Mouse (Mus musculus) erythroid progenitor cell, adult 5-6 weeks (primary cell): ENCODE results near the gene Zup1. TPM values are rescaled to one million over a fixed set of nuclear protein-coding genes. Genes with fewer than 3 reads are reported as not detected.
"Not testable (repeated sequence)": the region's sequence is repeated elsewhere in the genome, so short reads cannot be mapped to it uniquely, and the experiment has no call there.

Experiments used
- ATAC-seq: replicated peaks from 2 replicates; pipeline ENCODE4 v1.8.0; 2016; ENCODE audit warnings: moderate number of reproducible peaks, mild to moderate bottlenecking, moderate TSS enrichment, inconsistent platforms; ENCODE audit not compliant: poor library complexity, low FRiP score, severe bottlenecking
- total RNA-seq, 2 experiments: library from RNA; stranded (forward) in 1 of 2; stranded (reverse) in 1 of 2; fragments of 150-400 nt in 1 of 2; fragments of 186-747, 209-891 nt in 1 of 2; gene quantifications; 2 replicates each; pipeline versions ENCODE4 v1.2.3 to v1.2.4; 2015 to 2017; ENCODE audit warnings: low replicate concordance in 2 of 2

Zup1 gene
- 28.9 and 32.4 TPM in 2 replicates for total RNA-seq (2015; ENCODE audit: low replicate concordance)
- 27.2 and 32.9 TPM in 2 replicates for total RNA-seq (2017; ENCODE audit: low replicate concordance)

DNA sequence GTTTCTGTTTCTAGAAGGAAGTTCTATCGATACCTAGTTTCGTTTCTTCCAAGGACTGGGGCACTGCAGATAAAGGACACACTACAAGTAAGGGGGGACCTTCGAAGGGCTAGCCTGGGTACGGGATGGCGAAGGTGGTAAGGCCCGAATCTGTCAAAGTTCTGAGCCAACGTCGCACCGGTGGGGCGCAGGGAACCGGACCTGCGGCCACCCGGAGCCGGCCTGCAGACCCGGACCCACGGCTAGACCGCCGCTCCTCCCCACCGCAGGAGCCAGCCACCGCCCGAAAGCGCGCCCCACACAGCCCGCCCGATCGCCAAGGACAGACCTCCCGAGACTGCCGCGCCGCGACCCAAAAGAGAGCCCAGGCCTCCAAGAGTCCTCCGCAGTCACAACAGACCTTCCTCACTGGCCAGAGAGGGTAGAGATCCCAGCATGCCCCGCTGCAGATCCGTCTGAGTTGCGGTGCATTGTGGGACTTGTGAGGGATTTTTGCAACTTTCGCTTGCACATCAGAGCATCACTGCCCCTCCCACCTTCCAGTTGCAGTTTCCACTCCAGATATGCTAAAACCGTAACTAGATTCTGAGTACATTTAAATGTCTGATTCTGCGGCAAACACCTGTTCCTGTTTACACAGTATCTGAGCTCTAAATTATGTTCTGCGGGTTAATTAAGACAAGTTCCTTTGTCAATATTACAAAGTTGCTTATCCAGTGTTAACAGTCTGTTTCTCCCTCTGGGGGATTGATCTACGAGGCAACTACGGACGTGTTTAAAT lies at the start of gene Zup1:
Zup1 (minus strand) TSS at position 467 of the 781 bp plus-strand sequence.
- ATAC-seq: peak; percentile 96

DNA sequence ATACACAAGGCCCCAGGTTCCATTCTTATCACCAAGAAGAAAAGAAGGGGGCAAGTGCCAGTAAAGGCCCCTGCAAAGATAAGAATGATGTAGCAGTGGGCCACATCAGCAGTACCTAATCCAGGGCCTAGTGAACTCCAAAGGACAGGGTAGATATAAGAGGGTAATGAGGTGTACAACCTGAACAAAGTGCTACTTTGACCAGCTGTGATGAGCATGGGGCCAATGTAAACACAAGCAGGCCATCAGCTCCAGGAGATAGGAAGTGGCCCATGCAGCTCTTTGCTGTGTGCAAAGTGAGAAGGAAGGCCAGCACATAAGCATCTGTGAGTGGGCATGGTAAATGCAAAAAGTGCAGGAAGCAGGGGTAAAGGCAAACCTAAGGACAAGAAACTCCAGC lies 47.3 kb upstream of the Zup1 start:
- ATAC-seq: no peak

DNA sequence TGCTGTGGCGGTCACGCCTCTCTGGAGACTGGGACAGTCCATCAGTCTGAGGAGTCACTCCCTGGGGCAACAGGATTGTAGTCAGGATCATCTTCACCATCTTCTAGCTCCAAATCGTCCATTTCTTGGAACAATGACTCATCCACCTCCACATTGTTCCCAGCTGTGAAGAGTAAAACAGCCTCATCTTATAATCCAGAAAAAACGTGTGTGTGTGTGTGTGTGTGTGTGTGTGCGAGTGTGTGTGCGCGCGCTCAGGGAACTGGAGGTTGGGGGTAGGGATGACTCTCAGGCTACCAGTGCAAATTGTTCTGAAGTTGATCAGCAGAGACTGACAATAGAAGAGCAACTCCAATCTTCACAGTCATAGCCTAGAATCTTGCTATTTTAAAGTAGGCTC lies 45.6 kb upstream of the Zup1 start:
- ATAC-seq: not testable (repeated sequence)

DNA sequence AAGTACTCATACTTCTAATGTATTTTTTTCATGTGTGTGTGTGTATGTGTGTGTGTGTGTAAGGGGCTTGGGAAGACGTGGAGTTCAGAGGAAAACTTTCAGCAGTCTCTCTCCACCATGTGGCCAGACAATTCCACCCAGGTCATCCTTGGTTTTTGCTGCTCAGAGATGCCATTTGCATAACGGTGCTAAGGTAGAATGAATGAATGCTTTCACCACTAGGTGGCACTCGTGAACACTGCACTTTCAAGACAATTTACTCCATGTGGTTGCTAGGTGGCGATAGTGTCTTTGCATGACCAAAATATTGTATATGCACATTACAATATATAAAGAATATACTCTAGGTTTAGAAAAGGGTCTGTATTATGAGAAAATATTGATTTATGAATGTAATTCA lies 35.7 kb upstream of the Zup1 start:
- ATAC-seq: peak; percentile 83

DNA sequence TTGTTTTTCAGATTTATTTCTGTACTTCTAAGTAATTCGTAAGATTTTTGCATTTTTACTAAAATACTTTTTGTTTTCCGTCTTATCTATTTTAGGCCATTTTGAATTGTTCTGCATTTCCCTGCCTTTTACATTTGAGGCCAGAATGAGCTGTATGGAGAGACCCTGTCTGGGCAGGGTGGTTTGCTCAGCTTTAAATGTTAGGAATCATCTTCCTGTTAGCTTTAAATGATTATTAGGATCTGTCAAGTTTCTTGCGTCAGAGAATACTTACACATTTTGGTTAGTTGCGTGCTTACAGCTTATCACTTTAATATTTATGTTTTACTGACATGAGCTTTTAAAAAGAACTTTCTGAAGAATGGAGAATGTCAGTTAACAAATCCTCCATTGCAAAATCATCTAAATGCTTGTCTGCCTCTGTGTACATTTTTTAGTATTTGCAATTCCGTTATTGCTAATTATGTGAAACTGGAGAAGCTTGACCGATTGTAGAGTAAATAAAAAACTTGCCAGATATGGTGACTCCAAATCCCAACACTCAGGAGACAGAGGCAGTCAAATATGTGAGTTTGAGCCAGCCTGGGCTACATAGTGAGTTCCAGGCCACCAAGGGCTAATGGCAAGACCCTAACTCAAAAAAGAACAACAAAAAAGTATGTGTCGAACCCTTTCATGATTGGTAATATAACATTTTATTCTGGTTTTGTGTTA lies 23.9 kb upstream of the Zup1 start:
- no peak for ATAC-seq

DNA sequence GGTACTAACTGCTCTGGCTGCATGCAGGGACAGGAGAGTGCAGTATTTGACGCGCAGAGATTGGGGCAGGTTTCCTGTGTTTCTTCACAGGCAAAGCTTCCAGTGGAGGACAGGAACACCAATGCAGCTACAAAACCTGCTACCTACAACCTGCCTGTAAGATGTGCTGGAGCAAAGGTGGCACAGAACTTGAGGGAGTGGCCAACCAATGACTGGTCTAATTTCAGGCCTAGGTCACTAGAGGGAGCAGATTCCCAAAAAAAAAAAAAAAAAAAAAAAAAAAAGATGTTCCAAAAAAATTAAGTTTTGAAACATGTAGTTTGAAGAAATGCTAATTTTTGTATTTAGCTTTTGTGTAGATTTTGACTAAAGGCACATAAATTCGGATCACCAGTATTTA lies 1.4 kb upstream of the Zup1 start:
- no peak for ATAC-seq

DNA sequence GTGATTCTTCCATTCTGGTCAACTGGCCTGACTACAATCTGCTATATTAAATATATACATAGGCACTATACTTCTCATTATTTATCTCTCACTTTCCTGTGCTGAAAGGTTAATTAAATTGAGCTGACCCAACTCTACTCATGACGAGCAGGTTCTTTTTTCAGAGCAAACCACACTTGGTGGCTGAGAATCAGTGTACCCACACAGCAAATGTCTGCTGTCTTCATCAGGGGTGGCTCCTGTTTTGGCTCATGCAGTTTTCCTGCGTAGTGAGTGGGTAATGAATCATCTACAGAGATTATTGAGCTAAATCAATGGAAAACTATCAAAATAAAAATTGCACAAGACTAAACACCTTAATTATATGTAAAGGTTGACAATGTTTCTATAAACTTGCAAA lies 4.7 kb downstream of the Zup1 start:
- no peak for ATAC-seq

DNA sequence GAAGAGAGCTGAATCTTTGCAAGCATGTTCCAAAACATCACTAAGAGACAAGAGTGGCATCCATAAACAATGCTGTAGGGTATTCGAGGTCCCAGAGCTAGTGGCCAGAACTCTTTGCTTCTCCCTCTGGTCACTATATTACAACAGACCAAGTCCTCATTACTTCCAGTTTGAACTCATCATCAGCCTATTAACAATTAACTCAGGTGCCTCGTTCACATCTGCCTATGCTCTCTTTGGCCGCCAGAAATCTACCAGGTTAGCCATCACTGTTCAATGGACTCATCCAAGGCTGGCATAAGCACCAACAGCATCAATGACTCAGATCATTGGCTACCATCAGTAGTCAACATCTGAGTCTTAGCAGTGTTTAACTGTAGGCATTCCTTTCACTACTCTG lies 5.7 kb downstream of the Zup1 start:
- no peak for ATAC-seq

DNA sequence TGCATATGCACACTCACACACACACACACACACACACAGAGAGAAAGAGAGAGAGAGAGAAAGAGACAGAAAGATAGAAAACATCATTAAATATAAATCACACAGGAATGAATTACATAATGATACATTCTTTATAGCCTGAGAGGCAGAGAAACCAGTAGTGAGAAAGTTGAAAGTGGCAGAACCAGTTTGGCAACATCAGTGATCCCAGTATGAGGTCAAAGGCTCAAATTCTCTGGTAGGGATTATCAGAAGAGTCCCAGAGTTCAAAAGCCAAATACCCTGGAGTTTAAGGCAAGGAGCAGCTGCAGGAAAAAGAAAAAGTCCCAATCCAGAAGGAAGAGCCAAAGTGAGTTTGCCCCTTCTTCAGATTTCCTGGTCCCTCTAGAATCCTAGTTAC lies 10.4 kb downstream of the Zup1 start:
- ATAC-seq: no peak

DNA sequence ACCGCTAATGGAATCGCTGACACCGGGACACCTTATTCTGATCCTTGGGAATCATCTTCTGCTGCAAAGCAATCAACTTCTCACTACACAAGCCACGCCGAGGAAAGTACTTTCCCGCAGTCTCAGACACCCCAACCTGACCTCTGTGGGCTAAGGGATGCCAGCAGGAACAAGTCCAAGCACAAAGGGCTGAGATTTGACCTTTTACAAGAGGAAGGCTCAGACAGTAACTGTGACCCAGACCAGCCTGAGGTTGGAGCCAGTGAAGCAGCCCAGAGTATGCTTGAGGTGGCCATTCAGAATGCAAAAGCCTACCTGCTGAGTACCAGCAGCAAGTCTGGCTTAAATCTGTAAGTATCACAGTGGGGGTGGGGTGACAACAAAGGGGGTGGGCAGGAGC lies 45.6 kb downstream of the Zup1 start:
- ATAC-seq: no peak

DNA sequence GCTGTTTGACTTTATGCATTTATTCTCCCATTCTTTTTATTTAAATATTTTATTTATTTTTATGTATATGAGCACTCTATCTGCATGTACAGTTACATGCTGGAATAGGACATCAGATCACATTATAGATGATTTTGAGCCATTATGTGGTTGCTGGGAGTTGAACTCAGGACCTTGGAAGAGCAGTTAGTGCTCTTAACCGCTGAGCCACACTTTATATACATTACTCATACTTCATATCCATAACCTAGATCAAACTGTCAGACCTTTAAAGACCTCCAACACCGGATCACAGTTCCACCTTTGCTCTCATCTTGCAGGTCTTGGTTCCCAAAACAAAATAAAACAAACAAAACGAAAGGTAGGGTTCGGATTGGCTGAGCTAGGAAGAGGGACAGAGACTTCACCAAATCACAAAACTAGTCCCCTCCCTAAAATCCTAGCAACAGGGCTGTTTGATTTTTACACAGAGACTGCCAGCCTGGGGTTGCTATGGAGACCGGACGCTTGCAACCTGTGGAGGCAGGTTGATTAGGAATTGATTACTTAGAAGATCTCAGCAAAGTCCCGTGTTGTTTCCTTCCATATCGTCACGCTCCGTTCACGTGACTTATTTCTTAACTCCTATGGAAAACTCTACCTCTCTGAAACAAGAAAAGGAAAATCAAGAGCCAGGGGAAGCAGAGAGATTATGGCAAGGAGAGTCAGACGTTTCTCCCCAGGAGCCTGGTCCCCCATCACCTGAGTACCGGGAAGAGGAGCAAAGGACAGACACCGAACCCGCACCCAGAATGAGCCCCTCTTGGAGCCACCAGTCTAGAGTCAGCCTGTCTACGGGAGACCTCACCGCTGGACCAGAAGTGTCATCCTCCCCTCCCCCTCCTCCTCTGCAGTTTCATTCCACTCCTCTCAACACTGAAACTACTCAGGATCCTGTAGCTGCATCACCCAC lies 46.3 kb downstream of the Zup1 start, which contains the start of gene Rsph4a:
Rsph4a (plus strand) TSS at position 582 of the 952 bp plus-strand sequence.
- ATAC-seq: no peak

DNA sequence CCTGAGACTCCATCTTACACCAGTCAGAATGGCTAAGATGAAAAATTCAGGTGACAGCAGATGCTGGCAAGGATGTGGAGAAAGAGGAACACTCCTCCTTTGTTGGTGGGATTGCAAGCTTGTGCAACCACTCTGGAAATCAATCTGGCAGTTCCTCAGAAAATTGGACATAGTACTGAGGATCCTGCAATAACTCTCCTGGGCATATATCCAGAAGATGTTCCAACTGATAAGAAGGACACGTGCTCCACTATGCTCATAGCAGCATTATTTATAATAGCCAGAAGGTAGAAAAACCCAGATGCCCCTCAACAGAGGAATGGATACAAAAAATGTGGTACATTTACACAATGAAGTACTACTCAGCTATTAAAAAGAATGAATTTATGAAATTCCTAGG lies 49.5 kb downstream of the Zup1 start:
- not testable (repeated sequence) for ATAC-seq

DNA sequence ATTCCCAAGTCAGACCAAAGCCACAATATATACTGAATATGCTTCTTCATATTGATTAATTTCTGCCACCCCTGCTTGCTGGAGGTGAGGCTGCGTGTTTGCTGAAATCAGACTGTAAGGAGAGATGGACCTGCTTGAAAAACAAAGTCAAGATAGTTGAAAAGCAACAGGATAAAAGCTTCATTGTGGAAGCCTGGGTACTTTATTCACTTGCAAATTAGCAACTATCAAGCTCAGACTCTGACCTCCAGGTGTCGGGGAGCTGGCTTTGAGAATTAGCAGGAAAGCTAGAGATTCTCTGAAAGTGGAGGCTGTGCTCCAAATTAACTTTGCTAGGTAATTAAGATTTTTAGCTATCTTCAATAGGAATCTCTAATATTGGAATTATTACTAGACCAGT lies 68.7 kb downstream of the Zup1 start:
- ATAC-seq: not testable (repeated sequence)

DNA sequence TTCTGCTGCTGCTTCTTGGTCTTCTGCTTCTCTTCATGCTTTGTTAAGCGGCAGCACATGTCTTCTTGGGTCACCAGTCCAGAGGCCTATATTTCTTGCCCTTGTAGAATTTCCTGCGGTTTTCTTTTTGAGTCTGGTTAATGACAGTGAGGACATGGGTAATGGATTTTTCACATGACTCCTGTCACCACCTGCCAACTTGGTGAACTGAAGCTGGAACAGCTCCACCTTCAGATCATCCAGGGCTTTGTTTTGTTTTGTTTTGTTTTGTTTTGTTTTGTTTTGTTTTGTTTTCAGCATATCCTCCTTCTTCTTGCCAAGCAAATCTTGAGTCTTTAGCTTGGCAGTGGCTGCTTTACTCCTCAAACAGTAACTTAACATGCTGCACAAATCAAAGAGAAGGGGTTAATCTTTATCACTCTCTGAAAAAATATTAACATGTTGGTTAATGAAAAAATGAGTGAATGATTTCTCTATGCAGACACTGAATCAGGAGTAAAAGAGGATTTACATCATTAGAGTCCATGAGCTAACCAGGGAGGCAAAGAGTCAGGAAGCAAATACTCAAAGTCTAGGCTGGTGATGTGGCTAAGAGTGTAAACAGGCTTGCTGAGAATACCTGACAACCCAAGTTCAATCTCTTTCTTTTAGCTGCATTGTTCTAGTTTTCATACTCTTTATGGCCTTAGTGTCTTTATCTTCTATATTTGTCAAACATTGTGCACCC lies 78.2 kb downstream of the Zup1 start:
- no peak for ATAC-seq

DNA sequence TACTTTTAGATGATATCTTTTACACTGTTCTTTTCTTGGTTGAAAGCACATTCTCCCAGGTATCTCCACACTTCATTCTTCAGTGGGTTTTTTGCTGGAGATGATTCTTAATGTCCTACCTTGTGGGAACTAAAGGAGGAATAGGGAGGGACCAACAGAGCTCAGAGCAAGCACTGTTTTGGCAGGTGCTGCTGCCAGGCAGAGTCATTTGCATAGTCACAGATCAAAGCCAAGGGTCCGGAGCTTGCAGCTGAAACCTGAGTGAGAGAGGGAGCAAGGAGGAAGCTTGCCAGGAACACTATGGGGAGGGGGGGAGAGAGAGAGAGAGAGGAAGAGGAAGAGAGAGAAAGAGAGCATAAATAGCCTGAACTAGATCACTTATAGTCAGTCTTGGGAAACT lies 80.6 kb downstream of the Zup1 start:
- ATAC-seq: no peak

Other genes with a start within 250 kb of the Zup1 start
- not detected in 2 replicates for gene Sult3a2, start 164.6 kb downstream of the Zup1 start, total RNA-seq (2015; ENCODE audit: low replicate concordance)
- not detected in 2 replicates for gene Sult3a2, start 164.6 kb downstream of the Zup1 start, total RNA-seq (2017; ENCODE audit: low replicate concordance)
- gene Sult3a1, start 93.5 kb downstream of the Zup1 start, total RNA-seq (2015; ENCODE audit: low replicate concordance): not detected in 2 replicates
- not detected in 2 replicates for gene Sult3a1, start 93.5 kb downstream of the Zup1 start, total RNA-seq (2017; ENCODE audit: low replicate concordance)
- not detected in 2 replicates for gene Rsph4a, start 46.2 kb downstream of the Zup1 start, total RNA-seq (2015; ENCODE audit: low replicate concordance)
- not detected in 2 replicates for gene Rsph4a, start 46.2 kb downstream of the Zup1 start, total RNA-seq (2017; ENCODE audit: low replicate concordance)
- 5.0 and 55.9 TPM in 2 replicates for gene Rwdd1, start 68.4 kb upstream of the Zup1 start, total RNA-seq (2015; ENCODE audit: low replicate concordance)
- 13.7 and 47.4 TPM in 2 replicates for gene Rwdd1, start 68.4 kb upstream of the Zup1 start, total RNA-seq (2017; ENCODE audit: low replicate concordance)
- not detected in 2 replicates for gene Trappc3l, start 86.3 kb upstream of the Zup1 start, total RNA-seq (2015; ENCODE audit: low replicate concordance)
- gene Trappc3l, start 86.3 kb upstream of the Zup1 start, total RNA-seq (2017; ENCODE audit: low replicate concordance): not detected in 2 replicates
- gene Calhm4, start 93.0 kb upstream of the Zup1 start, total RNA-seq (2015; ENCODE audit: low replicate concordance): not detected in 2 replicates
- not detected in 2 replicates for gene Calhm4, start 93.0 kb upstream of the Zup1 start, total RNA-seq (2017; ENCODE audit: low replicate concordance)
- not detected in 2 replicates for gene Calhm5, start 145.2 kb upstream of the Zup1 start, total RNA-seq (2015; ENCODE audit: low replicate concordance)
- not detected in 2 replicates for gene Calhm5, start 145.2 kb upstream of the Zup1 start, total RNA-seq (2017; ENCODE audit: low replicate concordance)
- 1.4 TPM in 1 of 2 replicates, not detected in the other for gene Calhm6, start 176.7 kb upstream of the Zup1 start, total RNA-seq (2015; ENCODE audit: low replicate concordance)
- 1.4 TPM in 1 of 2 replicates, not detected in the other for gene Calhm6, start 176.7 kb upstream of the Zup1 start, total RNA-seq (2017; ENCODE audit: low replicate concordance)